Mouse (Mus musculus) hindbrain, embryonic 15.5 days (tissue): Measurements from ENCODE around the gene Wfdc12. TPM values are rescaled to one million over a fixed set of nuclear protein-coding genes. Genes with fewer than 3 reads are reported as not detected.

Experiments
- ATAC-seq: fragments of 200-750 bp; cut with Nextera tagmentation; 2 replicates; pipeline ENCODE4 v1.8.0; 2017; ENCODE audit warnings: low read depth, moderate number of reproducible peaks, moderate TSS enrichment; ENCODE audit not compliant: low FRiP score
- H3K27ac ChIP-seq: fragments of 300-500 bp; sonication (generic); replicated peaks from 2 replicates; pipeline ENCODE4 v1.5.1; 2015; ENCODE audit warnings: mild to moderate bottlenecking, inconsistent platforms
- H3K27me3 ChIP-seq: fragments of 300-500 bp; sonication (generic); 2 replicates; pipeline ENCODE4 v1.6.1; 2015; ENCODE audit warnings: control low read depth, inconsistent platforms
- H3K36me3 ChIP-seq: fragments of 300-500 bp; sonication (generic); 2 replicates; pipeline ENCODE4 v1.6.1; 2015; ENCODE audit warnings: control low read depth, inconsistent platforms
- H3K4me1 ChIP-seq: fragments of 300-500 bp; sonication (generic); replicated peaks from 2 replicates; pipeline ENCODE4 v1.6.1; 2015; ENCODE audit warnings: control low read depth, inconsistent platforms
- H3K4me2 ChIP-seq: fragments of 300-500 bp; sonication (generic); 2 replicates; pipeline ENCODE4 v1.6.1; 2015; ENCODE audit warnings: moderate library complexity, mild to moderate bottlenecking, inconsistent platforms
- H3K4me3 ChIP-seq: fragments of 300-500 bp; sonication (generic); 2 replicates; pipeline ENCODE4 v1.5.1; 2015; ENCODE audit warnings: mild to moderate bottlenecking, inconsistent platforms
- H3K9ac ChIP-seq: fragments of 300-500 bp; sonication (generic); 2 replicates; pipeline ENCODE4 v1.6.1; 2015; ENCODE audit warnings: inconsistent platforms
- H3K9me3 ChIP-seq: fragments of 300-500 bp; sonication (generic); 2 replicates; pipeline ENCODE4 v1.6.1; 2016; ENCODE audit warnings: control low read depth, inconsistent platforms
- WGBS: fragments of 180-500 bp; shearing (Covaris S2); methylation state at CpG from one replicate; pipeline ENCODE4 v1.1.7; 2015; 5-methylcytosine and 5-hydroxymethylcytosine counted together
- polyA plus RNA-seq: library from polyadenylated mRNA; unstranded; fragments of >200 nt; fragmentation: Nextera tagmentation; extraction: Ambion mirVana; gene quantifications from 2 replicates; pipeline ENCODE4 v1.2.1, GENCODE M21; 2015

Wfdc12 gene
- polyA plus RNA-seq, 1 experiment from 2014 or later, result not detected

- ATAC-seq, result no peak
- Histone ChIP-seq H3K4me1 (no peaks in the 10 kb centered on the region), H3K4me2 (no peak overlapping the region), H3K9me3 (no peaks in the 10 kb centered on the region), H3K4me3 (no peak overlapping the region), H3K36me3 (peaks cover 14% of the 10 kb centered on the region), H3K27ac (no peak overlapping the region), H3K27me3 (no peaks in the 10 kb centered on the region), H3K9ac (no peak overlapping the region)
- WGBS, result 39% methylated on average over 14 of the region's 14 CpGs
Measured at GRCm38 (mm10) chr2:164150086-164150760, 40.2 kb downstream of the Wfdc12 start.

GRCm38 (mm10) chr2:164146556-164146955, 43.9 kb downstream of the Wfdc12 start:
- Histone ChIP-seq H3K36me3 (no peaks in the 10 kb centered on the region), H3K27me3 (no peaks in the 10 kb centered on the region), H3K4me2 (no peak overlapping the region), H3K4me3 (no peak overlapping the region), H3K9me3 (no peaks in the 10 kb centered on the region), H3K4me1 (peaks cover 8% of the 10 kb centered on the region; the same call in 1 of the 2 replicates), H3K27ac (no peak overlapping the region), H3K9ac (no peak overlapping the region)
- WGBS, result 96% methylated on average over 12 of the region's 12 CpGs
- ATAC-seq, result no peak

GRCm38 (mm10) chr2:164144541-164144940, 45.9 kb downstream of the Wfdc12 start:
- WGBS, result 78% methylated on average over 10 of the region's 10 CpGs
- Histone ChIP-seq H3K4me3 (no peak overlapping the region), H3K9me3 (no peaks in the 10 kb centered on the region)

GRCm38 (mm10) chr2:164144025-164144424, 46.4 kb downstream of the Wfdc12 start:
- 25% methylated on average over 6 of the region's 6 CpGs for WGBS
- peaks cover 8% of the 10 kb centered on the region; the same call in 1 of the 2 replicates for H3K4me1 ChIP-seq
- H3K27me3 ChIP-seq, result no peaks in the 10 kb centered on the region
- no peak overlapping the region for H3K9ac ChIP-seq
- H3K4me3 ChIP-seq, result no peak overlapping the region
- no peaks in the 10 kb centered on the region for H3K36me3 ChIP-seq
- no peak overlapping the region for H3K27ac ChIP-seq
- no peak overlapping the region for H3K4me2 ChIP-seq
- ATAC-seq, result no peak
- no peaks in the 10 kb centered on the region for H3K9me3 ChIP-seq

More at GRCm38 (mm10) chr2:164144541-164144940, 45.9 kb downstream of the Wfdc12 start:
- ATAC-seq, result no peak
- H3K4me1 ChIP-seq, result peaks cover 8% of the 10 kb centered on the region; the same call in 1 of the 2 replicates
- no peaks in the 10 kb centered on the region for H3K36me3 ChIP-seq
- H3K27ac ChIP-seq, result no peak overlapping the region
- no peak overlapping the region for H3K4me2 ChIP-seq
- no peaks in the 10 kb centered on the region for H3K27me3 ChIP-seq
- no peak overlapping the region for H3K9ac ChIP-seq

- ATAC-seq, result no peak
- peaks cover 17% of the 10 kb centered on the region; the same call in 1 of the 2 replicates for H3K4me1 ChIP-seq
- no peaks in the 10 kb centered on the region for H3K9me3 ChIP-seq
- no peaks in the 10 kb centered on the region for H3K36me3 ChIP-seq
- no peak overlapping the region for H3K4me2 ChIP-seq
- peak overlapping the region; percentile 47 for H3K27ac ChIP-seq
- no peak overlapping the region for H3K9ac ChIP-seq
- no peak overlapping the region for H3K4me3 ChIP-seq
- no peaks in the 10 kb centered on the region for H3K27me3 ChIP-seq
- WGBS, result 53% methylated on average over 10 of the region's 10 CpGs
Measured at GRCm38 (mm10) chr2:164142021-164142420, 48.4 kb downstream of the Wfdc12 start.

Other genes with a start within 250 kb of the Wfdc12 start
- 488 and 498 TPM in 2 replicates for gene Ywhab, start 195.6 kb downstream of the Wfdc12 start, polyA plus RNA-seq
- 1.2 and 1.8 TPM in 2 replicates for gene Pabpc1l, start 165.2 kb downstream of the Wfdc12 start, polyA plus RNA-seq
- 17.5 and 21.4 TPM in 2 replicates for gene Stk4, start 120.3 kb downstream of the Wfdc12 start, polyA plus RNA-seq
- gene Tomm34, start 119.4 kb downstream of the Wfdc12 start, polyA plus RNA-seq, result 50.0 and 52.5 TPM in 2 replicates
- 1.2 and 1.7 TPM in 2 replicates for gene Kcns1, start 19.5 kb downstream of the Wfdc12 start, polyA plus RNA-seq
- gene Wfdc5, start 7.9 kb downstream of the Wfdc12 start, polyA plus RNA-seq, result not detected in 2 replicates
- not detected in 2 replicates for gene Wfdc15a, start 9.5 kb upstream of the Wfdc12 start, polyA plus RNA-seq
- gene Wfdc15b, start 31.1 kb upstream of the Wfdc12 start, polyA plus RNA-seq, result 0.34 TPM in 1 of 2 replicates, not detected in the other
- not detected in 2 replicates for gene Svs2, start 47.9 kb upstream of the Wfdc12 start, polyA plus RNA-seq
- not detected in 2 replicates for gene Svs3b, start 66.0 kb upstream of the Wfdc12 start, polyA plus RNA-seq
- not detected in 2 replicates for gene Svs4, start 87.9 kb upstream of the Wfdc12 start, polyA plus RNA-seq
- gene Svs3a, start 98.7 kb upstream of the Wfdc12 start, polyA plus RNA-seq, result not detected in 2 replicates
- gene Svs6, start 126.1 kb upstream of the Wfdc12 start, polyA plus RNA-seq, result not detected in 2 replicates
- not detected in 2 replicates for gene Svs5, start 142.1 kb upstream of the Wfdc12 start, polyA plus RNA-seq
- gene Slpi, start 198.5 kb upstream of the Wfdc12 start, polyA plus RNA-seq, result 0.25 and 0.65 TPM in 2 replicates
- gene Rbpjl, start 212.5 kb upstream of the Wfdc12 start, polyA plus RNA-seq, result 0.08 and 0.10 TPM in 2 replicates
- 3.9 and 5.1 TPM in 2 replicates for gene Matn4, start 214.6 kb upstream of the Wfdc12 start, polyA plus RNA-seq